Mouse (Mus musculus) stomach, postnatal 0 days (tissue): ENCODE results near the gene Gramd1c.
A peak's percentile ranks its signal among the peaks of the same experiment; 100 is the strongest.

Experiments
- CTCF ChIP-seq: IDR thresholded peaks from 2 replicates; pipeline ENCODE4 v1.5.1; 2016; ENCODE audit warnings: antibody characterized with exemption, low read depth, mild to moderate bottlenecking, moderate library complexity
- EP300 ChIP-seq: optimal IDR thresholded peaks from 2 replicates; pipeline ENCODE3; 2016; ENCODE audit warnings: antibody characterized with exemption

GRCm38 (mm10) chr16:44039112-44039511 lies 24.0 kb downstream of the Gramd1c start:
- TF ChIP-seq CTCF: peak; percentile 49
- no peak for TF ChIP-seq EP300
